Mouse (Mus musculus) megakaryocyte progenitor cell, adult 5-6 weeks (primary cell): Measurements from ENCODE around the gene Rab3il1. TPM values are rescaled to one million over a fixed set of nuclear protein-coding genes. Genes with fewer than 3 reads are reported as not detected.

Source experiments
- ATAC-seq: replicated peaks from 2 replicates; pipeline ENCODE4 v1.8.0; 2016; ENCODE audit warnings: mild to moderate bottlenecking, moderate TSS enrichment, inconsistent platforms; ENCODE audit not compliant: poor library complexity
- total RNA-seq, 2 experiments: library from RNA; stranded (forward) in 1 of 2; stranded (reverse) in 1 of 2; fragments of 157-497, 149-512 nt in 1 of 2; fragments of 200-1000 nt in 1 of 2; gene quantifications; 2 replicates each; pipeline versions ENCODE4 v1.2.3 to v1.2.4; 2015 to 2017

Rab3il1 gene
- total RNA-seq, 2 experiments from 2014 or later = 3.0 to 3.4 TPM

DNA sequence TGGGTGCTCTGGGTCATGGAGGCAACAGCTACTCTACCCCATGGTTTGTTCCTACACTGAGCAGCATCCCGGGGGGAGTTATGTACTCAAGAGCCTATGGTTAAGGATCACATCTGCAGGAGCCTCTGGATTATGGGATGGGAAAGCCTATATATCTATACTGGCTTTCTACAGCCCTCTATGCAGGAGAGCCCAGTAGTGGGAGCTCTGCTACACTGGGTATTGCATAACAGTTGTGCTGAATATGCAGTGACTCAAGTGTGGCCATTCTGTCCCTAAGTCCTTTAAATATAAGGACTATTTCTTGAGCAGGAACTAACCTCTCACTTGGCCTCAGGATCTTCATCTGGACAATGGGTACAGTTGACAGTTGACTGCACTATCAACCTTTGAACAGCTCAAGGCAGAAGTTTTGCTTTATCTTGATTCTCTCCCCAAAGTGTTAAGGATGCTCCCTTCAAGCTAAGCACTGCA, 56.9 kb downstream of the Rab3il1 start:
- ATAC-seq = no peak

DNA sequence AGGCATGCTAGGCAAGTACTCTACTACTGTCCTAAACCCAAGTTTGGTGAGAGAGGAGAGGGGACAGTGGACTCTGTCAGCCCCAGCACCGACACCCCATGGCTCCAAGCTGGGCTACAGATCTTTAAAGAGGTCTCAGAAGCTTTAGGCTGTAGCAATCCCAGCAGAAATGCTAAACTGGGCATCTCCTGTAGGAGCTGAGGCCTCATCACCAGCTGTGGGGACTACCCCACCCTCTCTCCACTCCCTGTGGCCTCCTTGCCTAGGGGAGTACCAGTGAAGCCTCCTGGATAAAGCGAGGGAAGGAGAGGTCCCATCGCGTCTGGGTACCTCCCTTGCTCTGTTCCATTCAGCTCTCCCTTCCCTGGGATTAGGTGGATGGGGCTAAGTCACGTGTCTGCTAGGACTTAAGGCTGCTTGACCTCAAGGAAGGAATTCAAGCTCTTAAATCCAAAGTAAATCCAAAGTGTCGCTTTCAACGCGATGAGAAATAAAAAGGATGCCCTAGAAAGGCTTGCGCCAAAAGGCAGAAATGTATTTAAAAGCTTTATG, 57.5 kb downstream of the Rab3il1 start:
- ATAC-seq = no peak

DNA sequence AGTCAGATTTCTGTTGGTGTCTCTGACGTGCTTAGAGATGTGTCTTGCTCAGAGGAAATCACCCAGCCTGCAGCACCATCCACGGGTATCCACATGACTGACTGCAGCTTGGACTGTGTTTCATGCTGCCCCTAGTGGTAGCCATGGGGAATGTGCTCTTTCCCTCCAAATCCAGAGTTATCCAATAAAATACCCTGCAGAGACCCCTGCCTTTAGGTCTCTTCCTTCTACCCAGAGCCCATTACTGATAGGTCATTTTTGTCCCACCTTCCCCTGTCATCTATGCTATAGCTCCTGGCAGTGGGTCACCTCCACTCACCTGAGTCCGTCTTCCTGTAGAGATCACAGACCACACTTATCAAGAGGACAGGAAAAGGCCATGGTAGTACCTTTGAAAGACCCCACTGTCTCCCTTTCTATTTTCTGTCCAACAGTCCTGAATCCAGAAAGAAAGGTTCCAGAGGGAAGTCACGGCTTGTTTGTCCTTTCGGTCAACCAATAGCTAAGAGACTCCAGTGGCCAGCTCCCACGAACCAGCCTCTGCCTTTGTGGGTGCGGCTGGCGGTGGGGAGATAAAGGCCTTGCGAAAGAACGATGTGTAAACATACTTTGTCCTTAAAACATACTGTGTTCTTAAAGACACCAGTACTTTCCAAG, 58.6 kb downstream of the Rab3il1 start:
- ATAC-seq = peak; percentile 56

DNA sequence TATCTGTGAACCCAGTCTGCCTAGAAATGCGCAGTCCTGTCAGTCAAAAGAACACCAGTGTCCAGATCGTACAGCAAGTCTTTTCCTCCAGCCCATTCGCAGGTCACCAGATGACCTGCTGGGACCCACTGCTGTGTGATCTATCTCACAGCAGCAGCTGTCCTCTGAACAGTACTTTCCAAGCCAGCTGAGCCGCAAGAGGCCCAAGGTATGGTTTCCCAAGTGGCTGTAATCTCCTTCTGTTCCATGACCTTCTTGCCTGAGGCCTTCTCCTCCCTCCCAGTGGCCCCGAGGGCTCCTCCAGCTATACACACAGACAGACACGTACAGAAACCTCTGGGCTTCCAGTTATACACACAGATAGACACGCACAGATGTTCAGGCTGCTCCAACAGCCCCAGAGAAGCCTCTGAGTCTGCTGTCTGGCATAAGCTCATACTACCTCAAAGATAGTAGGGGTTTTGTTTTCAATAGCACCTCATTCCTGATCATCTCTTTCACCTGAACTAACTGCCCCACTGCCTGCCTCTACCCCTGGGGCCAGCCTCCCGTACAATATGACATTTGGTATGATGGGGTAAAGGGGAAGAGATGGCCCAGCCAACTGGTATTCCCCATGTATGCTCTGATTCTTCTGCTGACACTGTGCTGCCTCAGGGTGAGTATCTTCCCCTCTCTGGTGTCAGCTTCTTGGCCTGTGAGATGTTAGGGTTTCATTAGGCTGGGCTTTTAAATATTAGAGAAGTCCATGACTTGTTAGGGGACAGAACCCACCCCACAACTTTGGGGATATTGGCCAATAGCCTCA, 59.5 kb downstream of the Rab3il1 start:
- ATAC-seq = peak; percentile 14

GRCm38 (mm10) chr19:10061624-10062023, 60.2 kb downstream of the Rab3il1 start:
- no peak for ATAC-seq

- no peak for ATAC-seq
Measured at GRCm38 (mm10) chr19:10062292-10062691, 60.8 kb downstream of the Rab3il1 start.

DNA sequence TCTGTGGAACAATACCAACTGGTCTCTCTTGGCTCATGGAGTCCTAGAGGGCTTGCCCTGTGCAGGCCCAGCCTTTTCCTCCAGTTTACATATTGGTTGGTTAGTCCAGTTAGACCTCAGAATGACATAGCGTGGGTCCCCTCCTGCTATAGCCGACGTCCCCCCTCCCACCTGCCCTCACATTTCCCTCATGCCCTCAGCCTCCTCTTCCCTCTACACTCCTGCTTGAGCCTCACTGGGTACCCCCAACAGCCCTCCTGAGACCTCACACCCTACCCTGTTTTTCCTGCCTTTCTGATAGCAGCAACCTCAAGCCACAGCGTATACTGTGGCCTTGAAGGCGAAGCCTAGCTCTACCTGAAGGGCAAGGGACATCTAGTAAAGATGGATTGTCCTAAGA, 61.4 kb downstream of the Rab3il1 start:
- ATAC-seq = no peak

DNA sequence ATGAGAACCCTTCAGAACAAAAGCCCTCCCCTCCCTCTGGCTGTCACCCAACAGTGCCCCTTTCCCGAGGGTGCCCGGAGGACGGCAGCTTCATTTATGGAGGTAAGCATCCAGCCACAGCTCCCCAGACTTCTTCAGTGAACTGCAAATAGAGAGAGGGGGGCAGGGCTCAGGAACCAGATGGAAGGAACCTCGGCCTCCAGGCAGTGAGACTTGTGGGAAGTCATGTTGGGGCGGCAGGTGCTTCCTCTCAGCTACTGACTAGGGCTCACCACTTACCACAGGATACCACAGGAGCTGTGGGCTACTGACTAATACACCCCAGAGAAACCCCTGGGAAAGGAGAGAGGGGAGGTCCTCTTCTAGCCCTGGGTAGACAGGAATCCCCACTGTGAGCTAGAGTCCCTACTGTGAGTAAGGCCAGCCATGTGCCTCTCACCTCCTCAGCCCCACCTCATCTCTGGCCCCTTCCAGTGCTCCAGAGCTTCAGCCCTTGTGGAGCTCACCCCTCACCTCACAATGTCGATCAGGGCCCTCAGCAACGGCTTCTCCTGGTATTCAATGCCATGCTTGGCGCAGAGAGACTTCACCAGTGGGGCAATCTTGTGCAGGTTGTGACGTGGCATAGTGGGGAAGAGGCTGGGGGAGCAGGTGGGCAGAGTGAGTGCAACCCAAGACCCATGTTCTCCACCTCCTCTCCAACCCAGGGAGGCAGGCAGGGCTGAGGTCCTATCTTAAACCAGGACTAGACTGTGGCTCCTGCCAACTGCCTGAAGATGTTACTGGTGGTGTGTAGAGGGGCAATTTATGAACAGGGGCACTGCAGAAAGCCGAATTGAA, 62.9 kb downstream of the Rab3il1 start:
- ATAC-seq = peak; percentile 69

GRCm38 (mm10) chr19:10065465-10066188, 64.2 kb downstream of the Rab3il1 start:
- ATAC-seq = peak; percentile 27

DNA sequence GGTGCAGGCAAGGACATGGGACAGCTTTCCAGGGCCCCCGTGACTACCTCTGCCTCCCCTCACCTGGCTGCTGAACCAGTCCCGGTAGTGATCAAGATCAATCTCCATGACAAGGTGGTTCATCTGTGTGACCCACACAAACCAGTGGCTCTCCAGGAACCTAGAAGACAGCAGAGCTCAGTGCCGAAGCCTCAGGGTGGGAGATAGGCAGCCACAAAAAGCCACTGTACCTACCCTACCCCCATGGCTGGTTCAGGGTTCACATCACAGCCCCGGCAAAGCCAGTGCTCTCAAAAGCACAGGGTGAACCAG, 64.7 kb downstream of the Rab3il1 start:
- ATAC-seq = no peak

GRCm38 (mm10) chr19:10066502-10066901, 65.0 kb downstream of the Rab3il1 start:
- no peak for ATAC-seq

GRCm38 (mm10) chr19:10067701-10068100, 66.2 kb downstream of the Rab3il1 start:
- no peak for ATAC-seq

DNA sequence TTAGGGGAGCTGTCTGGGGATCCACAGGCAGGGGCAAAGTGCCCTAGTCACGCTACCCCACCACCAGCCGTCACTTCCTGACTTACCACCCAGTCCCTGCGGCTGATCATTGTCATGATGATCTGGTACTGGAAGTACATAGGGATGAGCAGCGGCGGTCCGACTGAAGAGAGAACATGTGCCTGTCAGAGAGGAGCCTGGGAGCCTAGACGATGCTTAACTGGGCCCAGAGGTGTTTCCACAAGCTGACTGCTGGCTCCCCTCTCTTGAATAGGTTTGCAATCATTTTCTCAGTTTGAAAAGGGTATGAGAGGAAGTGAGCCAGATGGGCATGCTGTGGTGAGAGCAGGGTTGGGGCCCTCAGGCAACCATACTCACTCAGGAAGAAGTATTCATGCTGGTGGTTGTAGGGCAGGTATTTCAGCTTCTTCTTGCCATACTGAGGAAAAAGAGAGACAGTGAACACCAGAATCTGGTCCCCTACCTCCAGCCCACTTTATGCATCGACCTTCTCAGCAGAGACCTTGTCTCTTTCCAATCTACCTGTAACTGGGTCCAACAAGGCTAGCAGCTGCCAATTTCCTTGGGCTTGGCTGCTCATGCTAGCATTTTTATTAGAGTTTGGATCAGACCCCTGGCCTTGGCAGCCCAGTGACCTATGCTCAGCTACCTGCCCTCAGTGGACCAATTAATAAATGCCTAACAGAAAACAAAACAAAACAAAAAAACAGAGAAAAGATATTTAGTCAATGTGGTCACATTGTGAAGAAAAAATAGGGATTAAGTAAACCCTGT, 68.9 kb downstream of the Rab3il1 start:
- ATAC-seq = peak; percentile 37

DNA sequence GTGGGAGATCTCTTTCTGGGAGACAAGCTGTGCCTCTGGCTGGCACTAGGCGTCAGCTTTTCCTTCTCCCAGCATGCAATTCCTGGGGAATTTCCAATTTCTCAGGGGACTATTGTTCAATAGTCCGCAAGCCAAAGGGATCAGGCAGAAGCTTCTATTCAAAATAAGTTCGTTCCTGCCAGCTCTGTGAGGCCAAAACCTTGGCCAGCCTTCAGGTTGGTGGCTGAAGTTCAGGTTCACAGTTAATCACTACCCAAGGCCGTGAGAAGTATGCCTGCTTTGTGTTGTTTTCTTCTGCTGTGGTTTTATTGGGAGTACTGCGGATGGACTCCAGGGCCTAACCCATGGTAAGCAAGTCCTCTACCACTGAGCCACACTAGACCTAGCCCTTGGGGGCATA, 69.7 kb downstream of the Rab3il1 start:
- ATAC-seq = no peak

DNA sequence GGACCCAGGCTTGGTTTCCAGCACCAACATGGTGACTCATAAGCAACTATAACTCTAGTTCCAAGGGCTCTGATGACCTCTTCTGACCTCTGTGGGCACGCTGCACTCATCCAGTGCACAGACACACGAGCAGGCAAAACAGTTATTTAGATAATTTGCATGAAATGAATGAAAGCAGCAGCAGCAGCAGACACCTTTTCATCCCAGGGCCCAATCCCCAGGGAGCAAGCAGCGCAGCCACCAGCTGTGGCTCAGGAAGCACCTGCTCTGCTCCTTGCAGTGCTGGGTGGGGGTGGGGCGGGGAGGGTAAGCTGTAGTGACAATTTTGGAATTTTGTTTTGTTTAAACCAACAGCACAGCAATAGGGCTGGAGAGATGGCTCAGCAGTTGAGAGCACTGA, 70.4 kb downstream of the Rab3il1 start:
- ATAC-seq = no peak

DNA sequence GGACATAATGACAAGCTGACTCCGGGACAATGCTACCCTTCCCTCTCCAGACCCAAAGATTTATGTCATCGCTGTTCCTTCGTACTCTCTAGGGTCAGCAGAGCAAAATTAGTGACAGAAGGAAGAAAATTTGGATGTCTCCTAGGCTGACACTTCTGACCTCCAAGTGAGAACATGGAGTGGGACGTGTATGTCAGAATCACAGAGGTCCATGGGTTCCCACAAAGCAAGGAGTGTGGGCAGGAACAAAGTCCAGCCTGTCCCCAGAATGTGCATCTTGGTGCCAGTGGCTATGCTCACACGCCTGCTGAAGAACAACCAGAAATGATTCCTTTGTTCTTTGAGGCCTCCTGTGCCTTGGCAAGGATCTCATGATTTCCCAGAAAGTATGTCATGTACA, 71.7 kb downstream of the Rab3il1 start:
- no peak for ATAC-seq

- ATAC-seq = no peak
Measured at GRCm38 (mm10) chr19:10078392-10078791, 76.9 kb downstream of the Rab3il1 start.

DNA sequence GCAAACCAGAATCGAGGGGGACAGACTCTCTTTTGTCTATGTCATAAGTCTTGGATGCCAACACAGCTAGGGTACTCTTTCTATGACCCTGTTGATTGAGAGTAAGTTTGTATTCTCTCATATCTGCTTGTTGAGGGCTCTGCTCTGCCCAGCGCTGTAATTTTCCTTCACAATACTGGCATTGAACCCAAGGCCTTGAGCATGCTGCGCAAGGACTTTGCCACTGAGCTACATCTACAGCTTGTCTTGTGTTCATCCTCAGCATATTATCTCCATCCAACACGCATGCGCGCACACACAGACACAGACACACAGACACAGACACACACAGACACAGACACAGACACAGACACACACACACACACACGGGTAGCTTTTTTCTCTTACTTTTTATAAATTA, 78.9 kb downstream of the Rab3il1 start:
- ATAC-seq = no peak

GRCm38 (mm10) chr19:10082105-10082504, 80.6 kb downstream of the Rab3il1 start:
- no peak for ATAC-seq

DNA sequence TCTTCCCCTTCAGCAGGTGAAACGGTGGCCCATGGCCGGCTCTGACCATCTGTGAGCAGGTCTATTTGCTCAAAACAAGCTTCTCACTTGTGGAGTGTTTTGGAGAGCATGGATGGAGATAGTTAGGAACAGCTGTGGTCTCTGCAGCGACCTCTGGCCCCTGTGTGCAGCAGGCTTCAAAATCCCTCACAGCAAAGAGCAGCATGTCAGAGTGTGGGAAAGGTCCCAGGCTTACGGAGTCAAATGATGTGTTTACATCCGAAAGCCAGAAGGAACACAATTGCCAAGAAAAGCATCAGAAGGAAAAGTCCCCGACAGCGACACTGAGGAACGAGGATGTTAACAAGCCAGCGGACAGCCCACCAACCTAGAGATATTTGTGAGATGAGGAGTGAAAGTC, 84.0 kb downstream of the Rab3il1 start:
- ATAC-seq = no peak
